12 mouse cellular contexts compared by ENCODE assay signal in the genomic region with DNA sequence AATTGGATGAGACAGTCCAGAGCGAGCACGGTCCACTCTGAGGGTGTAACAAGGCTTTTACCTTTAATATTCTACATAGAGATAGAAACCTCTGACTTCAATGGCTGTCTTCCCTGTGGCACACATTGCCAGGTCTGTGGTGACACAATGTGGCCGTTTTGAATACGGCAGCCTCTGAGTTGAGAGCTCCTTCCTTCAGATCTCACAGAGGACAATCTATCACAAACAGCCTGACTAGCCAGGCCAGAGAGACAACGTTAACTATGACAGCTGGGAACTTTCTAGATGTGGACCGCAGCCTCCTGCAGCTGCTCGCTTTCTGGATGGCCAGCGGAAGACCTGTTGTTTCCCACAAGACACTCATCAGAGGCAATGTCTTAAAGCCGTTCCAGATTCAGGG. TPM values are rescaled to one million over a fixed set of nuclear protein-coding genes. Genes with fewer than 3 reads are reported as not detected.
DNase-seq lines count a peak whose midpoint lies in the region; ATAC-seq and TF ChIP-seq lines count a peak whose summit lies in the region.
"Had no signal": no experiment of that assay in that cellular context is flagged by ENCODE, and none has a peak within 500 bp of the region (broad histone marks: within the 10 kb centered on the region; RNA-seq: fewer than 3 reads in every experiment).

No protein-coding gene starts in this region.

- no peaks in the 10 kb centered on the region for H3K79me2 ChIP-seq in heart, adult 2 months (replicated peaks; ENCODE audit: control insufficient read depth, insufficient read depth, low read length)

- TF ChIP-seq CTCF in heart, adult 2 months (IDR thresholded peaks at IDR 0.05): peak; percentile 39
- TF ChIP-seq CTCF in liver, embryonic 14.5 days (IDR thresholded peaks at IDR 0.05; ENCODE audit: low read depth): peak; percentile 24; the same call in 1 of the 2 replicates

- H3K4me1 ChIP-seq in heart, adult 2 months (ENCODE audit: control insufficient read depth, insufficient read depth, low read length): no peaks in the 10 kb centered on the region; the same call in 1 of the 2 replicates
- no peaks in the 10 kb centered on the region for H3K4me1 ChIP-seq in liver, embryonic 14.5 days (replicated peaks; ENCODE audit: control insufficient read depth in 2 of 2, insufficient read depth in 2 of 2, low read length in 1 of 2)

- no peak for DNase-seq in heart, adult 2 months
- no peak for DNase-seq in heart, adult 18-20 months
- DNase-seq in liver, embryonic 14.5 days (ENCODE audit: low read depth in 3 of 3, low spot score in 3 of 3): no peak
- DNase-seq in liver: no peak
- peak; percentile 45 for DNase-seq in ZHBTc4 (ENCODE audit: low read depth, low spot score)
- DNase-seq in lung, postnatal 10 days: peak; percentile 62
- no peak for DNase-seq in spleen, postnatal 36 days (ENCODE audit: low spot score in 2 of 2)
- DNase-seq in yolk sac, embryonic 10.5 days (ENCODE audit: low spot score): no peak

- H3K27ac ChIP-seq in heart, adult 2 months: no peak overlapping the region
- no peak overlapping the region for H3K27ac ChIP-seq in liver, embryonic 14.5 days

- H3K27me3 ChIP-seq in heart, adult 2 months (ENCODE audit: control insufficient read depth, insufficient read depth, low read length): no peaks in the 10 kb centered on the region; the same call in 1 of the 2 replicates
- no peaks in the 10 kb centered on the region; the same call in none of the 2 replicates for H3K27me3 ChIP-seq in liver, embryonic 14.5 days (ENCODE audit: control insufficient read depth, insufficient read depth, low read length)

- no peak overlapping the region for H3K4me2 ChIP-seq in liver, embryonic 14.5 days (ENCODE audit: low read depth)

- H3K9me3 ChIP-seq in liver, embryonic 14.5 days (ENCODE audit: control insufficient read depth, low read length): no peaks in the 10 kb centered on the region

- no peak for TF ChIP-seq POLR2A in heart, adult 2 months (IDR thresholded peaks at IDR 0.05; ENCODE audit: insufficient read depth, low read depth, low read length)

- 66% methylated on average over 9 of the region's 9 CpGs for WGBS in heart, adult 2 months
- WGBS in liver, embryonic 14.5 days (ENCODE audit: insufficient replicate concordance): 75% methylated on average over 9 of the region's 9 CpGs

- no peak overlapping the region for H3K4me3 ChIP-seq in heart, adult 2 months
- no peak overlapping the region for H3K4me3 ChIP-seq in liver, embryonic 14.5 days (ENCODE audit: insufficient read depth in 1 of 2, low read depth in 2 of 2, low read length in 2 of 2)

- H3K9ac ChIP-seq in heart, adult 2 months (ENCODE audit: low read depth, low read length): no peak overlapping the region
- no peak overlapping the region for H3K9ac ChIP-seq in liver, embryonic 14.5 days (replicated peaks)

- TF ChIP-seq EP300 in heart, adult 2 months (IDR thresholded peaks at IDR 0.05; ENCODE audit: insufficient read depth, low read depth, low read length): no peak
- no peak for TF ChIP-seq EP300 in liver, embryonic 14.5 days (IDR thresholded peaks at IDR 0.05; ENCODE audit: low read depth)

- intact Hi-C loops in heart, adult 2 months (cut with DNase I): no loop called here

- H3K36me3 ChIP-seq in heart, adult 2 months (ENCODE audit: control insufficient read depth, insufficient read depth, low read length): no peaks in the 10 kb centered on the region
- no peaks in the 10 kb centered on the region for H3K36me3 ChIP-seq in liver, embryonic 14.5 days (replicated peaks; ENCODE audit: control insufficient read depth, insufficient read depth, low read depth)

- no peak for ATAC-seq in liver, embryonic 14.5 days (ENCODE audit: insufficient read depth)

RNA-seq across cellular contexts. Expression of a gene that starts 3.4 kb away (rescaled TPM):
- total RNA-seq in heart, adult 2 months (2021): not detected
- polyA plus RNA-seq in heart, adult 2 months (2012; rRNA removed): not detected in 2 replicates
- not detected for total RNA-seq in heart, adult 18-20 months (2021)
- not detected in 2 replicates for polyA plus RNA-seq in liver, embryonic 14.5 days (2012; rRNA removed)
- polyA plus RNA-seq in liver, embryonic 14.5 days (2014; fragmentation: Nextera tagmentation; extraction: Ambion mirVana): not detected in 2 replicates
- total RNA-seq: common myeloid progenitor, adult 5-6 weeks; megakaryocyte-erythroid progenitor cell, adult 5-6 weeks had no signal
- polyA plus RNA-seq: spleen, adult 2 months had no signal

RNA-seq across cellular contexts. Expression of a gene that starts 12.3 kb away (rescaled TPM):
- total RNA-seq in heart, adult 2 months (2021): 10 to 100 TPM; 76.1 to 89.9 TPM
- 46.9 and 55.4 TPM in 2 replicates for polyA plus RNA-seq in heart, adult 2 months (2012; rRNA removed)
- total RNA-seq in heart, adult 18-20 months (2021): 10 to 100 TPM; 80.8 to 88.3 TPM
- 15.4 and 24.8 TPM in 2 replicates for polyA plus RNA-seq in liver, embryonic 14.5 days (2012; rRNA removed)
- 53.1 and 58.9 TPM in 2 replicates for polyA plus RNA-seq in liver, embryonic 14.5 days (2014; fragmentation: Nextera tagmentation; extraction: Ambion mirVana)

RNA-seq across cellular contexts. Expression of a gene that starts 32.5 kb away (rescaled TPM):
- total RNA-seq in heart, adult 2 months (2021): 1 to 10 TPM in 1 of 2 experiments, under 1 TPM in 1; 0.78 to 1.2 TPM
- 0.14 and 0.20 TPM in 2 replicates for polyA plus RNA-seq in heart, adult 2 months (2012; rRNA removed)
- total RNA-seq in heart, adult 18-20 months (2021): 1 to 10 TPM in 1 of 2 experiments, under 1 TPM in 1; 0.87 to 1.1 TPM
- polyA plus RNA-seq in liver, embryonic 14.5 days (2012; rRNA removed): 0.01 and 0.02 TPM in 2 replicates
- not detected in 2 replicates for polyA plus RNA-seq in liver, embryonic 14.5 days (2014; fragmentation: Nextera tagmentation; extraction: Ambion mirVana)
- total RNA-seq: common myeloid progenitor, adult 5-6 weeks; layer of hippocampus, adult 18-20 months; megakaryocyte-erythroid progenitor cell, adult 5-6 weeks had no signal
- polyA plus RNA-seq: spleen, adult 2 months had no signal

Comparison
In these comparisons a context has a peak if more than half of its experiments do, and no peak if none do; other contexts are left out.
1. DNase-seq: peak in ZHBTc4 (single experiment) and lung, postnatal 10 days (single experiment); none in heart, adult 2 months (0 of 2), heart, adult 18-20 months (0 of 2), liver, embryonic 14.5 days (0 of 3), liver (single experiment), spleen, postnatal 36 days (0 of 2) and yolk sac, embryonic 10.5 days (single experiment).